Mouse (Mus musculus) thymus, postnatal 14 days (tissue): ENCODE results near the gene Nr2c1.

Source experiments
- DNase-seq: peaks from one replicate; pipeline ENCODE4 v3.0.0; 2021

The Nr2c1 gene

GRCm38 (mm10) chr10:94210718-94211618 is 63.1 kb downstream of the Nr2c1 start:
- DNase-seq, result peak; percentile 16

- no peak for DNase-seq
These were observed 63.9 kb downstream of the Nr2c1 start for GRCm38 (mm10) chr10:94211725-94212124.

- DNase-seq, result peak; percentile 52
These were observed 77.4 kb downstream of the Nr2c1 start for GRCm38 (mm10) chr10:94225026-94225750.

GRCm38 (mm10) chr10:94230172-94230981 is 82.6 kb downstream of the Nr2c1 start:
- no peak for DNase-seq

- no peak for DNase-seq
These were observed 83.2 kb downstream of the Nr2c1 start for GRCm38 (mm10) chr10:94231025-94231424.

GRCm38 (mm10) chr10:94235200-94235599 is 87.4 kb downstream of the Nr2c1 start:
- DNase-seq, result peak; percentile 56

- peak; percentile 79 for DNase-seq
These were observed 93.5 kb downstream of the Nr2c1 start for GRCm38 (mm10) chr10:94241346-94241745.
